Mouse (Mus musculus): ENCODE results near the gene Qsox2. TPM values are rescaled to one million over a fixed set of nuclear protein-coding genes. Genes with fewer than 3 reads are reported as not detected.

The Qsox2 gene
- polyA plus RNA-seq, 1 experiment = 26.2 TPM

DNA sequence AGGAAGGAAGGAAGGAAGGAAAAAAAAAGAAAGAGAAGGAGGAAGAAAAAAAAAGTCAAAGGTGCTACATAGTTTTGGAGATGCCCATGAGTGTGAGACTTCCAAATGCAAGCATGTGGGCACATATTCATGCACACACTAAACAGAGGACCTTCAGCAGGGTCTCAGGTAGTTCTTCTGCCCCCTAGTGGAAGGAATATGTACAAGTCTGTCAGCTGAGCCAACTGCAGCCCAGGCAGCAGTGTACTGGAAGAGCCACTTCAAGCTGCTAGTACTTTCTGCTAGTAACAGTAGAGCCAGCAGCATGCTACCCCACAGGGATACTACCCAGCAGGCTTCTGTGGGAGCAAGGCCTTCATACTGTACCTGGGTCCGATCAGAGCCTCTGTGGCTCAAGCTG lies 9.5 kb downstream of the Qsox2 start:
- DNase-seq (ENCODE audit: extremely low spot score in 1 of 2, low spot score in 1 of 2) = peak in 1 of 2 experiments; percentile 79

DNA sequence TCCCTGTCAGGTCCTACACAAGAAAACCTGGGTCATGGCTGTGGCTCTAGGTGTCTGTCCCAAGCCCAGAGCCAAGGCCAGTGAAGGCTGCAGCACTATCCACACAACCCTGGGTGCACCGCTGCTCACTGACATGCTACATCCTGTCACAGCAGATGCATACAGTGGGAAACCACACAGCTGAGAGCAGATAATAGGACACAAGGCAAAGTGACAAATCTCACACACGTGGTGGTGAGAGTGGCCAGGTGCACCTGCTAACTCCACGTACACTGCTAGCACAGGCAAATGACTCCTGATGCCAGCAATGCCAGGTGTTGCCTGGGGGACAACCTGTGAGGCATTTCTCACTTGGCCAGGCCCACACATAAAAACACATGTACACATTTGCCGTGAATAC lies 12.1 kb downstream of the Qsox2 start:
- DNase-seq (ENCODE audit: extremely low spot score in 1 of 2, low spot score in 1 of 2) = no peak

DNA sequence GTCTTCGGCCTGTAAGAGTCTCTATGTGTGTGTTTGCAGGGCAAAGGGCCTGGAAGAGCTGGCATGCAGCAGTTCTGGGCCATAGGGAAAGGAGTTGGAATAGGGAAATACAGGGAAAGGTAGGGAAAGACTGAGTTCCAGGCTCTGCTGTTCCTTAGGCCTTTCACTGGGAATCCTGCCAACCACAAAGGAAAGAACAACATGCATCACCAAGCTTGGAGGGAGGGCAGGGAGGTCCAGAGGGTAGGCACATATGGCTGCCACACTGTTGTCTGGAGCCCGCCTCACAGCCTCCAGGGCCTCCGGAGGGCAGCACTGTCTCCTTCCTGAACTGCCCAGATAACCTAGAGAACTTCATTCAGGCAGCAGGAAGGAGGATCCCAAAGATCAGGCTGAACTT lies 13.4 kb downstream of the Qsox2 start:
- DNase-seq (ENCODE audit: extremely low spot score in 1 of 2, low spot score in 1 of 2) = no peak

DNA sequence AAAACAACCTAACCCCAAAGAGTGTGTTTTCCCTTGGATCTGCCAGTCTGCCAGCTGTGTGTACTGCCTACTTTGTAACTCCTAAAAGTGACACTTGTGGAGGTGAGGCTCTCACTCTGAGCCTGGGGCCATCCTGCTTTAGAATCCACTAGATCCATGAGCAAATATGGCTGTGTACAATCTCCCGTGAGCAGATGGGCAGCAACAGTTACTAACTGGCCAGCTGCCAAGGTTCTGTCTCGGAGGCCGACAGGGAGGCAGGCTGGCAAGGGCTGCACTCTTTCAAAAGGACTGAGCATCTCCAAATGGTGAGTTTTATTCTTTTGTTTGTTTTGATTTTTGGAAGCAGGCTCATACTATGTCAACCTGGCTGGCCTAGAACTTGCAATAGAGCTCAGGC lies 22.8 kb downstream of the Qsox2 start:
- no peak for DNase-seq (ENCODE audit: extremely low spot score in 1 of 2, low spot score in 1 of 2)

DNA sequence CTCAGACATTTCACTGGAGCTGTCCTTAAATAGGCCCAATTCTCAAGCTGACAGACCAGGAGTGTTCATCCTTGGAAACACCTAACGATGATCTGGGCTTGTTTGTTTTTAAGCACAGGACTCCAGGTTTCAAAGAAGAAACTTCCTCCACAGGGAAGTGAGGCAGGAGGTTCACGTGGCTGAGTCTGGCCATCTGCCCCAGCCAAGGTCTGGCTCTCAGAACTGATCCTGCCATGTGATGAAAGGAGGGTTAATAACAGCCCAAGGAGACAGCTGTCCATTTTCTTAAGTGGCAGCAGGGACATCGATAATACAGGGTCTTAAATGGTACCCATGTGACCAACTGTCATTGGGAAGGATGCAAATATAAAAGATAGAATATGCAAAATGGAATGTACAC lies 27.8 kb downstream of the Qsox2 start:
- DNase-seq (ENCODE audit: extremely low spot score in 1 of 2, low spot score in 1 of 2) = no peak

DNA sequence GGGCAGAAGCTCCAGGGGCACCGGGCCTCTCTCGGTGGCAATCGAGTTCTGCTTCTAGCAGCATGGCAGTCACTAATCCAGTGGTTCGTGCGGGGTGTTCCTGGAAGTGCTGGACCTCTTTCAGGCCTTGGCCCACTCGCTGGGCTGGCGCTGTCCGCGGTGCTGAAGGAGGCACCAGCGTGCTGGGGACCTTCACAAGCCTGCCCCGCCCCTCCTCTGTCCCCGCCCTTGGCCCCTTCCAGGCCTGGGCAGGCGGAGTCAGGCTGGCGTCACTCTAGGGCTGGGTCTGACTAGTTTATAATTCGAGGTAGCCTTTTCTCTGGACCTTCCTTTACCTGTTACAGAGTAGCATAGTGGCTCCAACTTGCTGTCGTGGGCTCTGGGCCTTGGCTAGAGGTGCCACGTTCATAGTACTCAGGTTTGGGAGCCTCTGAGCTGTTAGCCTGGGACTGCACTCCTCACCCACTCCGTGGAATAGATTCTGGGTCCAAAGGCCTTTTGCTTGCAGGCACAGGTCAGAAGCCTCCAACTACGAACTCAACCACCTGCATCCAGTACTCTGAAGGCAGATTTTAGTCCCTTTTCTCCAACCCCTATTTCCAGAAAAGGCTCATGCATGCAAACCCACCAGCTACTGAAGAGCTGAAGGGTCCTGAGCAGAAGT lies 29.1 kb downstream of the Qsox2 start, which contains the start of gene Lhx3:
TSS of gene Lhx3 (minus strand) at position 164 of the 664 bp plus-strand sequence.
- DNase-seq (ENCODE audit: extremely low spot score in 1 of 2, low spot score in 1 of 2) = peak in 1 of 2 experiments; percentile 50

DNA sequence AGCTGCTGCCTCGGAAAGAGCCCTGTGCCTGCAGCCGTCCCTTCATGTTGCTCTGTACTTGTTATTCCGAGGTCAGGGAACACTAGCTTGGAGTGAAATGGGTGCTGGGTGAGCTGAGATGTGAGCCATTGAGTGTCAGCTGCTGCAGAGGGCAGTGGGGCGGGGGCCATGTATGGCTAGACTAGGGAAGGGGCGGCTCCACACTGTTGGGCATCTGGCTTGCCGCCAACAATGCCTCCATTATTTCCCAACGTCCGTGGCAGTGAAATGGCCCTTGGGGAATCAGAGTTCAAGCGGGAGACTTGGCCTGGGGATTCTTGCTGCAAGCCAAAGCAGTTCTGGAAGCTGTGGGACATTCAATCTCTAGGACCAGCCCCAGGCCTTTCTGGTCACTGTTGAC lies 29.8 kb downstream of the Qsox2 start:
- no peak for DNase-seq (ENCODE audit: extremely low spot score in 1 of 2, low spot score in 1 of 2)

DNA sequence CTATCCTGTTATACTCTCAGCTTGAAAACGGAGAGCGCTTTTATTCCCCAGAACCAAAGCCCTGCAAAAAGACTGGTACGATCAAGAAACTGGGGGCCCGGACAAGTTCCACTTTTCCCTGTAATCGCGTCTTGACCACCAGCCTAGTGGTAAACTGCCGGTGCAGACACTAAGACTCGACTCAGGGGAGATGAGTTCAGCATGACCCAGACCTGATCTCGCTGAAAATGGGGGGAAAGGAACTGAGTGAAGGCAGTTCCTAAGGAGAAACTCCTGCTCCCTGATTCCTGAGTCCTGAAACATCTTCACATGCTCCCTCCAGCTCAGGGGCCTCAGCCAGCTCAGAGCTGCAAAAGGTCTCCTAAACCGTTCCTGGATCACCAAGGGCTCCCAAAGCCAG lies 31.6 kb downstream of the Qsox2 start:
- no peak for DNase-seq (ENCODE audit: extremely low spot score in 1 of 2, low spot score in 1 of 2)

DNA sequence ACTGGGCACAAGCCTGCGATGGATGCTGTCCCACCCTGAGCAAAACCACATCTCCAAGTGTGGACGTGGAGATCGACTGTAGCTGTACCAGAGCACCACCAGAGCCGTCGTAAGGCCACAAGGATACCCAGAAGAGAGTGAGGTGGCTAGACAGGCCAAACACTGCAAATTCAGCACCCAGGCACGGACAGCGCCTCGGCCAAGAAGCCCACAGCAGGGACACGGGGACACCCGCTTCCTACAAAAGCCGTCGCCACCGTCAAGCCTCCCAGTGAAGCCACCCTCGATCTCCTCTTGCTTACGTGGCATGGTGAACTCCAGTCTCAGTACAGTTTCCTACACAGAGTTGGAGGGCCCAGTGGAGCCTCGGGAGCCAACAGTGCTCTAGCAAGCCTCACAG lies 32.2 kb downstream of the Qsox2 start:
- no peak for DNase-seq (ENCODE audit: extremely low spot score in 1 of 2, low spot score in 1 of 2)

DNA sequence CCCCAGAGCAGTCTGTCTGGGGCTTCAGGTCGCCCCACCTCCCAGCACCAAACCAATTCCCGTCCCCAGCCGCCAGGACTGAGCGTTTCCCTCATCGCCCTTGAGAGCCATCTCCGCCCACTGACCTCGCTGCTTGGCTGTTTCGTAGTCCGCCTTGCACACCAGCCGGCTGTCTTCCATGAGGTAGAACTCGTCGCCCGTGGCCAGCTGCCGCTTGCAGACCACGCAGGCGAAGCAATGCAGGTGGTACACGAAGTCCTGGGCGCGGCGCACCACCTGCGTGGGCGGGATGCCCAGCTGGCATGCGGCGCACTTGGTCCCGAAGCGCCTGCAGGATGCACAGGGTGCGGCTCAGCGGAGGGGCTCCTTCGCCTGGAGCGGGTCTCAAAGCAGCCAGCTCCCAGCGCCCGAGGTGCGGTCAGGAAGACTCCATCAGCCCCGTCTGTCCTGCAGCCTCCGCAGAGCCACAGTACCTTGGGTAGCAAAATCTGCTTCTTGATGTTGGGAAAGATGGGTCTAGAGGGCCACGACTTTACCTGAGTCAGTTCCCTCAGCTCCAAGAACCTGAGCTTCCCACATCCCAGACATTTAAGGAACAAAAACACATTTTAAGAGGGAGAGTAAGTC lies 34.4 kb downstream of the Qsox2 start:
- no peak for DNase-seq (ENCODE audit: extremely low spot score in 1 of 2, low spot score in 1 of 2)

DNA sequence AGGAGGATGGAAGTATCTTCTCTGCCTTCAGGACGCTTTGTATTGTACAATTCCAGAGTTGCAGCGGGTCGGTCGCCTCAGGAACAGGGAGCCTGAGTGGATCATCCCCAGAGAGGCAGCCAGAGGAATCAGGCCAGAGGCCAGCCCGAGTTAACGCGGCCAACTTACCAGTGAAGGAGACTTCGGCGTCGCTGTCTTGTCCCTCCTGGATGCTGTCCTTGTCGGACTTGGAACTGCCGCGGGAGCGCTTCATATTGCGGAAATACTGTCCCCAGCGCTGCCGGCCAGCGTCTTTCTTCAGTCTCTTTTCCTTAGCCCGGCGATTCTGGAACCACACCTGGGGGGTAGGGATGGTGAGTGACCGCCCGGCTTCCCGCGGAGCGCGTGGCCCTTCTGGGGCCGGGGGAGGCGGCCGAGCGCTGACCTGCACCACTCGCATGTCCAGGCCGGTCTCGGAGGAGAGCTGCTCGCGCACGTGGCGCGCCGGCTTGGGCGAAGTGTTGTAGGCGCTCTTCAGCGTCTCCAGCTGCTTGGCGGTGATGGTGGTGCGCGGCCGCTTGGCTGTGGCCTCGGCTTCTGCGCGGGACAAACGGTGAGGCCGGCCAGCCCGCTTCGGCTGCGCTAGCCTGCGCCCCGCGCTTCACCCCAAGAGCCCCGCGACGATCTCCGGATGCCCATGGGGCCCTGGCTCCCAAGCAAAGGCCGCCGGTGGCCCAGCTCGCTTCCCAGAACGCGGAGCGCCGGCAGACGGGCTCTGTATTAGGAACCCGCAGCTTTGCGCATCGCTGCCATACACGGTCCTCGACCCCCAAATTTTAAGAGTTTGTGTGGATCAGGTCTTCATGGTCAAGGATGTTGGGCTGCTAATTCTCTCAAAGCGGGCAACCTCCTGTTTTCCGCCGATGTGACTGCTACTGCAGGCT lies 35.1 kb downstream of the Qsox2 start:
- DNase-seq (ENCODE audit: extremely low spot score in 1 of 2, low spot score in 1 of 2) = peak in 1 of 2 experiments; percentile 15

DNA sequence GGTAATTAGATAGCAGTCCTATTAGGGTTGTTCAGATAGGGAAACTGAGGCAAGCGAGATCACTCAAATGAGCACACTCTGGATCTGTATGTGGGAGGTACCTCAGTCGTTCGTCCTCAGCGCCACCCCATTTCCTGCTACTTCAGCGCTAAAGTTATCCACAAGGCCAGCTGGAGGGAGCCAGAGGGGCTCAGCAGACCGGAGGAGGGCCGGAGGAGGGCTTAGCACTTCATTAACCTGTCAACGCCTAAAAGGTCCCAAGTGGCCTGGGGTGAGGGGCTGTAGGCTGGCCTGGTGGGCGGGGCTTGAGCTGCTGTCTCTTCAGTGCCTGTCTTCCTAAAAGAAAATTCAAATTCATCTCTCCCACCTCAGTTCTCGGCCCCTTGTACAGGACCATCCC lies 38.8 kb downstream of the Qsox2 start:
- DNase-seq (ENCODE audit: extremely low spot score in 1 of 2, low spot score in 1 of 2) = no peak

DNA sequence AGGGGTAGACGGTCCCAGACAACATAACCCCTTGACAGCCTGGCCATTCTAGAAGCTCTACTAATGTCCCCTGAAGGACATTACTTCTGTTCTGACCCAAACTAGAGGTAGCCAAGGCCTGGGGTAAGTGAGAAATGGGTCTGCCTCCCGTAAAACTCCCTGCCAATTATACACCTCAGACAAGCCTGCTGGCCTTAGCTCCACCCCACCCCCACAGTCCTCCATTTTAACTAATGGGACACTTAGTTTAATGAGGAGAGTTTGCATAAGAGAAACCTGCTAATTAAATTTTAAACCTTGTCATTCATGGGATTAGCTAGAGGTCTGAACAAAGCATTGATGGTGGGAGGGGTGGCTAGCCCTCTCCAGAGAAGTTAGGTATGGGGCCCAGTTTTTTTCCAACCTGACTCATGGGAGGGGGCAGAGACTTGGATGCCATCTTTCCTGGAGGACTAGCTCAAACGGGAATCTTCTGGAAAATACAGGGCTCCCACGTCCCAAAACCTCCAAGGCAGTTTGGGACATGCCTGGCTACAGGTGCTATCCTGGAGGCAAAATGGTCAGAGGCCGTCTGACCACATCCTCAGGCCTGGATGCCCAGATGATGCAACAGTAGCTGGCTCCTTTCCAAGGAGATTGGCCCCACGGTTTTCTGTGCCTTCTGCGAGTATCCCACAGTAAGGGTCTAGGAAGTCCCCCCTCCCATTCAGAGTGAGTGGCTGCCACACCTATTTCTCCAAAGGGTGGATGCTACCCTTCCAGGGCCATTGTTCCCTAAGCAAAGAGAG lies 42.6 kb downstream of the Qsox2 start:
- DNase-seq (ENCODE audit: extremely low spot score in 1 of 2, low spot score in 1 of 2) = no peak

DNA sequence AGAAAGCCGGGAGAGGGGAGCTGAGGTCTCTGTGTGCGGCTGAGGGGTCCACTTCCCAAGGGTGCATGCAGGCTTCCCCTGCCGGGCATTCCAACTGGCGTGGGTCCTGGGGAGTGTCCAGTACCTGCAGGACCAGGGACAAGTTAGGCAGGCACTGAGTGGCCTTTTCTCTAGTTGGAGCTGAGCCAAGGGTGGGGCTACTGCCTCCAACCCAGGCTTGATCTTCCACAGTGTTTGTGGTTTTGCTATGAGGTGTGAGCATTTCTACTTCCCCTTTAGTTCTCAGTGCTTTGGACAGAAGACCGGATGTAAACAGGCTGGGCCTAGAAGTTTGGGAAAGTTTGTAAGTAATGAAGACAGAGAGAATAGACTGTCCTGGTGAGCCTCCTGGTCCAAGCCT lies 48.8 kb downstream of the Qsox2 start:
- DNase-seq (ENCODE audit: extremely low spot score in 1 of 2, low spot score in 1 of 2) = no peak

DNA sequence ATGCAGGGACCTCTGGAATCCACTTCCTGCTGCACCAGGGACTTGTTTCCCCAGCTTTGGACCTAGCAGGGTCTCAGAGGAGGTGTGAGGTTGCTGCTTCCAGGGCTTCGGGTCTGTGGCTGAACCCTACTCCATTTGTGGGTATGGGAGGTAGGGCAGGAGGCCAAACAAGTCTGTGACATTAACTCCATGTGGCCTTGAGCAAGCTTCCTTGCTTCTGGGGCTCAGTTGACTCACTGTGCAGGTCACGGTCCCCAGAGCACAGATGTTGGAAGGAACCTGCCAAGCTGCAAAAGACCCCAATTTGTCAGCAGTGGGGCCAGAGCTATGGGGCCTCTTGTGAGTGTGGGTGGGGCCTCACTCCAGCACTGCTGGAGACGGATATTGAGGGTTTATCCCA lies 53.0 kb downstream of the Qsox2 start:
- DNase-seq (ENCODE audit: extremely low spot score in 1 of 2, low spot score in 1 of 2) = no peak

DNA sequence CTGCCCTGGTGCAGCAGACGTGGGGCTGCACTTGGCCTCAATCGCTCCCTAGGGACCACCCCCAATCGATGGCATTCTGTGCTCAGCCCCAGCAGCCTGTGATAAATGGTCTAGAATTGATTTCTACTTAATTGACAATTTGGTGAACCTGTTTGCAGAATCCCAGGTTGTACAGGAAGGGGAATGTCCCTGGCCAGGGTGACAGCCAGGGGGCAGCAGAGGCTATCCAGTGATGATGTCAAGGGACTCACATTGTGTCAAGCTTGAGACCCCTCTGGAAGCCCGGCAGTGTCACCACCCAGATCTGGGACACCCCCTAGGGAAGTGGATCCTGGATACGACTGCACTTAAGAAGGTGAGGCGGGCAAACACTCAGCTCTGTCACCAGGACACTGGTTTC lies 54.7 kb downstream of the Qsox2 start:
- DNase-seq (ENCODE audit: extremely low spot score in 1 of 2, low spot score in 1 of 2) = peak in 1 of 2 experiments; percentile 47

DNA sequence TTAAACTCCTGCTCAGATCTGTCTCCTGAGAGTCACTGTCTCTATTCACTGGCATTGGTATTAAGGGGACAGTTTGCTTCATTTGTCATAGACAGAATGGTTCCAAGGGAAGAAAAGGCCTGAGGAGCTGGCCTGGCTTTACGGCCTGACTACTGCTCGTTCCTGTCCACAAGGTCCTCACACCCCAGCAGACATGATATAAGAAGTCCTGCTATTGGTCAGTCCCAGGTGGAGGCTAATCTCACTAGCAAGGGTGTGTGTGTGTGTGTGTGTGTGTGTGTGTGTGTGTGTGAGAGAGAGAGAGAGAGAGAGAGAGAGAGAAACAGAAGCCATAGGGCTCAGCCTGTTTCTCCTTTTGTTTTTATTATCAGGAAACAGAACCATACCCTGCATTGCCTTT lies 60.1 kb downstream of the Qsox2 start:
- DNase-seq (ENCODE audit: extremely low spot score in 1 of 2, low spot score in 1 of 2) = no peak

DNA sequence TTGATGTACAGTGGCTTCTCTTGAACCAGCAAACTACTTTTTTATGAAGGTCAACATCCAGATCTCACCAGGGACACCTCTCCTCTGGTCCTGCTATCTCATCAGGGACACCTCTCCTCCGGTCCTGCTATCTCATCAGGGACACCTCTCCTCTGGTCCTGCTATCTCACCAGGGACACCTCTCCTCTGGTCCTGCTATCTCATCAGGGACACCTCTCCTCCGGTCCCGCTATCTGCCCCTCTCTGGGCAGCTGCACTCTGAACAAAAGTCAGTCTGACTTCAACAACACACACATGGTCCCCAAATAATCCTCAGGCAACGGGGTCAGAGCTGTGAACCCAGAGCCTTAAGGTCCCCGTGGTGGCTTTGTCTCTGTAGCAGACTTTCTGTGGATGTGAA lies 60.6 kb downstream of the Qsox2 start:
- no peak for DNase-seq (ENCODE audit: extremely low spot score in 1 of 2, low spot score in 1 of 2)

DNA sequence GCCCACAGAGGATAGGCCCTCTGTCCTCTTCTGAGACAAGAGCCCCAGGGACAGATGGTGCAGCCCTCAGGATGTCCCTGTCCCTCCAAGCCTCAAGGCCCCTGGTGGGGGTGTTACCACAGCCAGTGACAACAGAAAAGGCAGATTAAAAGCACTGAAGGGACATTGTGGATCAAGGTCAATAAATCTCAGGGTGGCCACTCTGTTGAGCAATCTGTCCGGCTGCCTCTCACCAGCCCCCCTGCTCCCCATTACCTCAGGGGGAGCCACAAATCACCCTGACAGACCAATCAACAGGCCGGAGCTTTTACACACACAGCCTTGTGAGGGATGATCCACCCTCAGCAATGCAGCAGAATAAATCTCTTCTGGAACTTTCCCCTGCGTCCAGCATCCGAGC lies 62.1 kb downstream of the Qsox2 start:
- DNase-seq (ENCODE audit: extremely low spot score in 1 of 2, low spot score in 1 of 2) = no peak

DNA sequence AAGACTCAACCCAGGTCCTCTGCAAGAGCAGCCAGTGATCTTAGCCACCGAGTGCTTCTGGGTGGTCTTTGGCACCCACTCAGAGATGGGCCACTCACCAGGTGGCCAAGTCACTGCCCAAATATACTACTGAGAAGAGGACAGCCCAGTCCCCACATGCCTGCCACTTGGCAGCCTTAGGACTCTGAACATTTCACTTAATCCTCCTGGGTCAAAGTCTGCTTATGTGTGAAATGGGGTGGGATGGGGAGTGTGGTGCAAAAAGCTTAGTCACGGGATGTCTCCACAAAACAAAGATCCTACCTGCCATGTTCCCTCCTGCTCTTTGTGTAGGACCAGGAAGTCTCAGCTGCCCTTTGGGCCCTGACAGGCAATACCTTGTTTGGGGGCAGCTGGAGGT lies 65.2 kb downstream of the Qsox2 start:
- no peak for DNase-seq (ENCODE audit: extremely low spot score in 1 of 2, low spot score in 1 of 2)

DNA sequence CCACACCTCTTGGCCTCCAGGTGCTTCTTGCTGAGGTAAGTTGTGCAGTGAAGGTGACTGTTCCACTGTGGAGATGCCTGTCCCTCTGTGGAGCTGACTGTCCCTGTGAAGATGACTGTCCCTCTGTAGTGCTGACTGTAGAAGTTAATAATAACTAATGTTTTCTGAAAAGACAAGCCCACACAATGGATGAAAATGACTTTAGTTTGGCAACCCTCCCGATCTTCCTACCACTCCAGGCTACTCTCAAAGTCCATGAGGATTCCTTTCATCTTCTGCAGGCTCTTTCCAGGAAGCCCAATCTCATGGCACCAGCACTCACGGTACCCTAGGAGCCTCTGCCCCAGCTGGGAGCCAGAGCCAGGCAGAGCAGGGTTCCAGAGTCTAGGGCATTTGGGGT lies 66.9 kb downstream of the Qsox2 start:
- DNase-seq (ENCODE audit: extremely low spot score in 1 of 2, low spot score in 1 of 2) = peak in 1 of 2 experiments; percentile 50

Measured in frontal cortex, adult 2 months (tissue).